Mouse (Mus musculus): ENCODE measurements around the gene Cabp2. TPM values are rescaled to one million over a fixed set of nuclear protein-coding genes. Genes with fewer than 3 reads are reported as not detected.
A peak's percentile ranks its signal among the peaks of the same experiment; 100 is the strongest.

The Cabp2 gene
- total RNA-seq, 1 experiment: not detected

DNA sequence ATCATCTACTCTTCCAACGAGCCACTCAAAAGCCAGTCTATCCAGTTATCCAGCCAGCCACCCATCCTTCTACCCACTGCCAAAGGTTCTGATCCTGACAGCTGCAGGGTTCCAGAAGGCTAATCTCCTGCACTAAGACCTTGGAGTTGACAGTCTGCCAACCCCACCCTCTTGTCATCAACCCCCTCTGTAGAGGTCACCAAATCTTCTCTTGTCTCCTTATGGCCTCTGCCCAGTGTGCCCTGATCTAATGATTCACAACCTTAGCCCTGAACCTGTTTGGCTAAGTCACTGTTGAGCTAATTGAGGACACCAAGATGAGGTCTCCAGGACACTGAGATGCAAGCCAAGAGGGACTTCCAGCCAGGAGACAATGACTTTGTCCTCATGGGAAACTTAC, 1.8 kb upstream of the Cabp2 start:
- Histone ChIP-seq H3K36me3 (ENCODE audit: control insufficient read depth, insufficient read depth, low read length, poor library complexity, severe bottlenecking) (no peaks in the 10 kb centered on the region), H3K4me1 (ENCODE audit: control insufficient read depth in 2 of 2, insufficient read depth in 2 of 2, low read length in 2 of 2, poor library complexity in 1 of 2) (peaks cover 0 to 9% of the 10 kb centered on the region in 2 experiments; a peak in 1 of 4 replicates), H3K4me3 (ENCODE audit: insufficient read depth in 1 of 2, low read depth in 1 of 2, low read length in 2 of 2, poor library complexity in 1 of 2, severe bottlenecking in 1 of 2) (no peak overlapping the region), H3K9ac (ENCODE audit: insufficient read depth, low read depth, low read length, poor library complexity, severe bottlenecking) (no peak overlapping the region), H3K27ac (ENCODE audit: insufficient read depth, low read depth, low read length, poor library complexity, severe bottlenecking) (no peak overlapping the region), H3K9me3 (ENCODE audit: control insufficient read depth, insufficient read depth, low read depth, low read length) (no peaks in the 10 kb centered on the region)
- TF ChIP-seq HCFC1 (IDR thresholded peaks at IDR 0.05; ENCODE audit: borderline replicate concordance, insufficient read depth, low read length) (no peak), ZNF384 (IDR thresholded peaks at IDR 0.05; ENCODE audit: low read depth, low read length) (no peak), ZC3H11A (IDR thresholded peaks at IDR 0.05; ENCODE audit: borderline replicate concordance, low read depth, low read length) (no peak), MAFK (IDR thresholded peaks at IDR 0.05; ENCODE audit: insufficient read depth, low read depth, low read length) (no peak), CHD2 (IDR thresholded peaks at IDR 0.05; ENCODE audit: low read depth, low read length) (no peak)
- in situ Hi-C loops (cut with MboI; ENCODE audit: low sequenced_read_pairs in 2 of 2, unreplicated experiment in 2 of 2): no loop called here
- no peak for DNase-seq (ENCODE audit: low read depth, low spot score)

DNA sequence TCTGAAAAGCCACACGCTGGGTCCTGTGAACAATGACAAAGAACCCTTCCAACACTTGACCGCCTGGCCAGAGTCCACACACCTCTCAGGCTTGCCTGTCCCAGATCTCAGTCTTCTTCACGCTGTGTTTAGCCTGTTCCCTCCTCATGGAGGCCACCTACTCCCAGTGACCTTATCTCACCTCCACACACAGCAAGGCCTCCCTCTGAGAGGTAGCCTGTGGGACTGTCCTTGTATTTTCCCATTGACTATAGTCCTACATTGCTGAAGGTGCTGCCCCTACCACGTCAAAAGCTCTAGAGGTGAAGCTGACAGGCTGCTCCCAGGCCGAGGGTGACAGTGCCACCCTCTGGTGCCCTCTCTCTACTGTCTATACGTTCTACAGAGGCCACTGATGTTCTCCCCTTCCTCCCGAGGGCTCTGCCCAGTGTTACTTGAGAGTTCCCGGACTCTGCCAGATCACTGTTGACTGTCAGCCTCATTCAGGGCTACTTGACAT, 818 bp upstream of the Cabp2 start:
- TF ChIP-seq MAFK (IDR thresholded peaks at IDR 0.05; ENCODE audit: insufficient read depth, low read depth, low read length): no peak
- no peak for TF ChIP-seq HCFC1 (IDR thresholded peaks at IDR 0.05; ENCODE audit: borderline replicate concordance, insufficient read depth, low read length)
- no peak for TF ChIP-seq ZC3H11A (IDR thresholded peaks at IDR 0.05; ENCODE audit: borderline replicate concordance, low read depth, low read length)
- no peak for TF ChIP-seq ZNF384 (IDR thresholded peaks at IDR 0.05; ENCODE audit: low read depth, low read length)
- TF ChIP-seq CHD2 (IDR thresholded peaks at IDR 0.05; ENCODE audit: low read depth, low read length): no peak
- Histone ChIP-seq H3K27ac (ENCODE audit: insufficient read depth, low read depth, low read length, poor library complexity, severe bottlenecking) (no peak overlapping the region), H3K4me1 (ENCODE audit: control insufficient read depth in 2 of 2, insufficient read depth in 2 of 2, low read length in 2 of 2, poor library complexity in 1 of 2) (peaks cover 0 to 9% of the 10 kb centered on the region in 2 experiments; a peak in 1 of 4 replicates), H3K4me3 (ENCODE audit: insufficient read depth in 1 of 2, low read depth in 1 of 2, low read length in 2 of 2, poor library complexity in 1 of 2, severe bottlenecking in 1 of 2) (no peak overlapping the region), H3K36me3 (ENCODE audit: control insufficient read depth, insufficient read depth, low read length, poor library complexity, severe bottlenecking) (no peaks in the 10 kb centered on the region), H3K9me3 (ENCODE audit: control insufficient read depth, insufficient read depth, low read depth, low read length) (no peaks in the 10 kb centered on the region), H3K9ac (ENCODE audit: insufficient read depth, low read depth, low read length, poor library complexity, severe bottlenecking) (no peak overlapping the region)
- in situ Hi-C loops (cut with MboI; ENCODE audit: low sequenced_read_pairs in 2 of 2, unreplicated experiment in 2 of 2): no loop called here
- no peak for DNase-seq (ENCODE audit: low read depth, low spot score)

DNA sequence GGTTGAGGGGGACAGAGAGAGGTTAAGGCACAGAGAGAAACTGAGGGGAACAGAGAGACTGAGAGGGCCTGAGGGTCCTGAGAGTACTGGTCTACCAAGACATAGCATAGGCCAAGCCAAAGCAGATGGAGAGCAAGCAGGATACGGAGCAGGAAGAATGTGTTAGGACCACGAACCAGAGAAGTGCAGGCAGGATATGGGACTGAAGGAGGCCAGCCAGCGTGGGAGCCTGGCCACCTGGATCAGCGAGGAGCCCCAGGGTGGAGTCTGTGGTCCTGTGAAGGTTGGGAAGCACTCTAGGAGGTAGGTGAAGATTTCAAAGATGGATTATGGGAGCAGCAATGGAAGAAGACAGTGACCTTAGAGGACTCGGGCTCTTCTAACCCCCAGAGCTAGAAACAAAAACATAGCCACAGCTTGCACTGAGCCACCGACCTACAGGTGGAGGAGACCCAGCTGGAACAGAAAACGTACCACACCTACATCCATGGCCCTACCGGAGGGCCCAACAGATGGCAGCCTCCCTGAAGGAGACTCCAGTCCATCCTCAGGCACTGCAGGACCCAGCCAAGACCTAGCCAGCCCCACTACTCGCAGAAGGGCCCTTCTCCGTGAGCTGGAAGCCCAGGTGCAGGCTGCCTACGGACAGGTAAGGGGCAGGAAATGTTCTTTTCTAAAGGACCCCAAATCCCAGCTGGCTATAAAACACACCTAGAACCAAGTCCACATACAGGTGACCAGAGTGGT, 1.0 kb downstream of the Cabp2 start:
- Histone ChIP-seq H3K36me3 (ENCODE audit: control insufficient read depth, insufficient read depth, low read length, poor library complexity, severe bottlenecking) (no peaks in the 10 kb centered on the region), H3K4me1 (ENCODE audit: control insufficient read depth in 2 of 2, insufficient read depth in 2 of 2, low read length in 2 of 2, poor library complexity in 1 of 2) (peaks cover 0 to 9% of the 10 kb centered on the region in 2 experiments; a peak in 1 of 4 replicates), H3K9ac (ENCODE audit: insufficient read depth, low read depth, low read length, poor library complexity, severe bottlenecking) (no peak overlapping the region), H3K9me3 (ENCODE audit: control insufficient read depth, insufficient read depth, low read depth, low read length) (no peaks in the 10 kb centered on the region), H3K4me3 (ENCODE audit: insufficient read depth in 1 of 2, low read depth in 1 of 2, low read length in 2 of 2, poor library complexity in 1 of 2, severe bottlenecking in 1 of 2) (no peak overlapping the region), H3K27ac (ENCODE audit: insufficient read depth, low read depth, low read length, poor library complexity, severe bottlenecking) (no peak overlapping the region)
- in situ Hi-C loops (cut with MboI; ENCODE audit: low sequenced_read_pairs in 2 of 2, unreplicated experiment in 2 of 2): no loop called here
- no peak for DNase-seq (ENCODE audit: low read depth, low spot score)
- TF ChIP-seq HCFC1 (IDR thresholded peaks at IDR 0.05; ENCODE audit: borderline replicate concordance, insufficient read depth, low read length) (no peak), MAFK (IDR thresholded peaks at IDR 0.05; ENCODE audit: insufficient read depth, low read depth, low read length) (no peak), CHD2 (IDR thresholded peaks at IDR 0.05; ENCODE audit: low read depth, low read length) (no peak), ZNF384 (IDR thresholded peaks at IDR 0.05; ENCODE audit: low read depth, low read length) (no peak)

DNA sequence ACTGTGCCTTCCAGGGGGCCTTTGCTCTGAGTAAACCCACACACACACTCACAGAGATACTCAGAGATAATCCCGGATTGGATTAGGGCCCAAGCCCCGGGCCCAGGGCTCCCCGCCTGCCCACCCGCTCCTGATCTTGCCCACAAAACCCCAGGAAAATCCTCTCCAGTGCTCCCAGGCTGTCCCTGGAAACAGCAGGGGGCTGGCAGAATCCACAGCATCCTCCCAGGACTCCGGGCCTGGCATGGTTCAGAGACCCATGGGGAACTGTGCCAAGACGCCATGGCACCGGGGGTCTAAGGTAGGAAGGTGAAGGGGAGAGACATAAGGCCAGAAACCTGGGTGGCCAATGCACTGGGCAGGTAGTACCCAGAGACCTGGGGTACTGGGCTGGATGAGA, 1.9 kb downstream of the Cabp2 start:
- Histone ChIP-seq H3K27ac (ENCODE audit: insufficient read depth, low read depth, low read length, poor library complexity, severe bottlenecking) (no peak overlapping the region), H3K4me3 (ENCODE audit: insufficient read depth in 1 of 2, low read depth in 1 of 2, low read length in 2 of 2, poor library complexity in 1 of 2, severe bottlenecking in 1 of 2) (peak overlapping the region in 1 of 2 experiments; percentile 38; a peak in 1 of 4 replicates), H3K9ac (ENCODE audit: insufficient read depth, low read depth, low read length, poor library complexity, severe bottlenecking) (no peak overlapping the region), H3K9me3 (ENCODE audit: control insufficient read depth, insufficient read depth, low read depth, low read length) (no peaks in the 10 kb centered on the region), H3K36me3 (ENCODE audit: control insufficient read depth, insufficient read depth, low read length, poor library complexity, severe bottlenecking) (no peaks in the 10 kb centered on the region), H3K4me1 (ENCODE audit: control insufficient read depth in 2 of 2, insufficient read depth in 2 of 2, low read length in 2 of 2, poor library complexity in 1 of 2) (peaks cover 0 to 10% of the 10 kb centered on the region in 2 experiments; a peak in 1 of 4 replicates)
- no peak for DNase-seq (ENCODE audit: low read depth, low spot score)
- TF ChIP-seq ZNF384 (IDR thresholded peaks at IDR 0.05; ENCODE audit: low read depth, low read length): no peak
- TF ChIP-seq CHD2 (IDR thresholded peaks at IDR 0.05; ENCODE audit: low read depth, low read length): no peak
- no peak for TF ChIP-seq ZC3H11A (IDR thresholded peaks at IDR 0.05; ENCODE audit: borderline replicate concordance, low read depth, low read length)
- TF ChIP-seq HCFC1 (IDR thresholded peaks at IDR 0.05; ENCODE audit: borderline replicate concordance, insufficient read depth, low read length): no peak
- in situ Hi-C loops (cut with MboI; ENCODE audit: low sequenced_read_pairs in 2 of 2, unreplicated experiment in 2 of 2): no loop called here
